ENCODE assay signal across 2 mouse cellular contexts in the genomic region with DNA sequence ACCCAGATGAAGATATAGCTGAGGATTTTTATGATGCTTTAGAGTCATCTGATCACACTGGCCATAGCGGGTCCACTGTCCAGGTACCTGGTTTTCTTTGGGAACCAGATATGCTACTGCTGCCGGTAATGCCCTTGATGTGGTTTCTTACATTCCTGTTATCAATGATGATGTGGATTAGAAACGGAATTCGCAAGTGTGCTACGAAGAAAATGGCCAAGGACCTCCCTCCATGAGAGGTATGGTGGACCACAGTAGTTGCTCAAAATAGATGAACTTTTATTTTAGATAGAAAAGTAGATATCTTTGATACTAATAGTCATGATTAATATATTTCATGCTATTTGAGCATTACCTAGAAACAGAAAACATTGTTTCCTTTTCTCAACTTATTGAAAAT.
A peak's percentile ranks its signal among the peaks of the same experiment; 100 is the strongest.
DNase-seq lines count a peak whose midpoint lies in the region.

No protein-coding gene starts in this region.

- peak; percentile 94 for DNase-seq in heart, adult 11 months
- DNase-seq in urinary bladder, postnatal 14 days (ENCODE audit: low spot score): peak; percentile 8
